Mouse (Mus musculus): ENCODE data around the gene Slc2a3. TPM values are rescaled to one million over a fixed set of nuclear protein-coding genes. Genes with fewer than 3 reads are reported as not detected.

Gene Slc2a3
- total RNA-seq (2021) = 100 to 1,000 TPM; 104 to 109 TPM
- long read RNA-seq, experiment 1, transcript Slc2a3-201 (10 exons, 3,959 nt) = major isoform, 98 of 137 reads
- long read RNA-seq, experiment 1, partial matches to known transcripts = 10 of 137 reads
- long read RNA-seq, experiment 1, other reads (novel, unspliced or antisense) = 29 of 137 reads
- long read RNA-seq, experiment 2, transcript Slc2a3-201 (10 exons, 3,959 nt) = major isoform, 138 of 182 reads
- long read RNA-seq, experiment 2, partial matches to known transcripts = 6 of 182 reads
- long read RNA-seq, experiment 2, other reads (novel, unspliced or antisense) = 38 of 182 reads

DNA sequence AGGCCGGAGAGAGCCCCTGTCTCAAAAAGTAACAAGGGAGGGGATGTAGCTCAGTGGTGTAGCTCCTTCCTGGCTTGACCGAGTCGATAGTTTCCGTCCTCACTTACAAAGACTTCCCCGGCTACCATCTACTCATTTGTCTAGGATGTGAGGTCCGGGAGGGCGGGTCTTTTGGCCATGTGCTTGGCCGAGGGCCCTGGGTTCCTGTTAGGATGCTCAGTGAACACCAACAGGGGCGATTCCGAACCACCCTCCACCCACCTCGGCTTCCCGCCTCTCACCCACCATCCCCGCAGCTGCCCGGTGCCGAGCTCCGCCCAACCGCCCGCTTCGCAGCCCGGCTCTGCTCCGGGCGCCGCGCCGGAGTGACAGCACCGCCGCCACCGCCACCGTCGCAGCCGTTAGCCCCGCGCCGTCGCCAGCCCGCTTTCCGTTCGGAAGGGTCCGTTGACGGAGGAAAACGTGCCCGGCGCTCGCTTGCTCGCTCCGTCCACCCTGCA is at the start of gene Slc2a3:
Gene Slc2a3, minus strand, starts transcription at position 340 of the 500 bp plus-strand sequence.
- DNase-seq (ENCODE audit: low spot score in 2 of 2) = peak; percentile 30 to 62
- Histone ChIP-seq H3K27ac (peak within 1 kb of the TSS; percentile 96), H3K4me3 (peak within 1 kb of the TSS; percentile 68)
- TF ChIP-seq CTCF (conservative IDR thresholded peaks at IDR 0.05) = no peak

DNA sequence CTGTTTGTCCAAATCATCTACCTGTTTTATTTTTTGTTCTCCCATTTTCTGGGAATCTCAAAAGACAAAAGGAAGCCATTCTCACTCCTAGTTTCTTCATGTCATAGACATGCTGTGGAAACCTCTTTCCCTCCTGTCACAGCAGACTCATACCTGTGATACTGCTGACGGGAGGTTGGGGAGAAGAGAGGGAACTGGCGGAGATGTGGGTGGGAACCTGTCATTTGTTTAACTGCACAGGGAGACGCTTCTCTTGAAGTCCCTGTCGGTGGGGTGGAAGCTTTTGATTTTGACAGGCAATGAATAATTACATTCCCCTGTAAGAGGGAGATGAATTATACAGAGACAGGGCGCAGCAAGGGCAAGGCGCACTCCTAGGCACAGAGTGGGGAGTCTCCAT is 42.3 kb upstream of the Slc2a3 start:
- Histone ChIP-seq H3K27ac (no peak overlapping the region), H3K4me3 (no peak overlapping the region)
- DNase-seq (ENCODE audit: low spot score in 2 of 2) = no peak
- no peak for TF ChIP-seq CTCF (conservative IDR thresholded peaks at IDR 0.05)

DNA sequence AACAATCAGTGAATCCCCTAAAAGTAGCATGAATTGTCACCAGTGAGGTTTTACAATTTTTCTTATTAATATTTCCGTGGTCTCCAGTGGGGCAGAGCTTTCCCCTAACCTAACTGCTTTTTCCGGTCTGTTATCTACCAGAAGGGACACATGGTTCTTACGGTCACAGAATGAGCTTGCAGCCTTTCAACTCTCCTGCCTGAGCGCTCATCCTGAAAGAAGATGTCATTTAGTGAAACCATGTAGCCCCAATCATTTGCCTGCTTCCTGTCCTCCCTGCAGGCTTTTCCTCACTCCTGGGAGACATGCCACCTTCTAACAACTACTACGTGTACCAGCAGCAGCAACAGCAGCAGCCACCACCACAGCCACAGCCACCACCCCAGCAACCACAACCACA is 36.1 kb upstream of the Slc2a3 start:
- Histone ChIP-seq H3K4me3 (no peak overlapping the region), H3K27ac (no peak overlapping the region)
- no peak for DNase-seq (ENCODE audit: low spot score in 2 of 2)
- TF ChIP-seq CTCF (conservative IDR thresholded peaks at IDR 0.05) = no peak

DNA sequence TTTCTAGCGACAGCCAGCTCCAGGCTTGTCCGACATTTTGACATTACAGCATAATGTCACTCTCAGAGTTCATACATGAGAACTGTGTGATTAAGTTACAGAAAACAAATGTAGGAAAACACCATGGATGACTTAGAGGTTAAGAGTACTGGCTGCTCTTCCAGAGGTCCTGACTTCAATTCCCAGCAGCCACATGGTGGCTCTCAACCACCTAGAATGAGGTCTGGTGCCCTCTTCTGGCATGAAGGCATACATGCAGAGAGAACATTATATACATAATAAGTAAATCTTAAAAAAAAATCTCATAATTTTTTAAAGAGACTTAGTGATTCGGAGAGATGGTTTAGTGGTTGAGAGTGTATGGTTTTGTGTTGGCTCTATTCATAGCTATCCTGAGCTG is 35.5 kb upstream of the Slc2a3 start:
- no peak overlapping the region for H3K27ac ChIP-seq
- no peak for DNase-seq (ENCODE audit: low spot score in 2 of 2)
- peak; percentile 41; the same call in 1 of the 2 replicates for TF ChIP-seq CTCF (conservative IDR thresholded peaks at IDR 0.05)
- no peak overlapping the region for H3K4me3 ChIP-seq

DNA sequence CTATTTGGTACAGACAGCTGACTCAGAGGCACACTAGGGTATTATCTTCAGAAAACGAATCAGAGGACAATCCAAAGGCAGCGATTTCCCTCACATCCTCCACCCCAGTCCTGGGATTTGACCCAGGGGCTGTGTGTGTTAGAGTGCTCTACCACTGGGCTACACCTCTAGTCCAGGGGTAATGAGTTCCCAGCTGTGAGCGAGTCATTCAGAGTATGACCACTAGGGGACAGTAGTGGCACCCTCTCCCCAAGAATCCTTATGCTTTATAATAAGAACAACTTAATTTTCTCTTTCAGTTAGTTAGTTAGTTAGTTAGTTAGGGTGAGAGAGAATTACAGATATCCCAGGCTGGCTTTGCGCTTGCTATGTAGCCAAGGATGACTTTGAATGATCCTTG is 32.9 kb upstream of the Slc2a3 start:
- Histone ChIP-seq H3K27ac (no peak overlapping the region), H3K4me3 (no peak overlapping the region)
- peak in 1 of 2 experiments; percentile 44 for DNase-seq (ENCODE audit: low spot score in 2 of 2)
- TF ChIP-seq CTCF (conservative IDR thresholded peaks at IDR 0.05) = peak; percentile 97

DNA sequence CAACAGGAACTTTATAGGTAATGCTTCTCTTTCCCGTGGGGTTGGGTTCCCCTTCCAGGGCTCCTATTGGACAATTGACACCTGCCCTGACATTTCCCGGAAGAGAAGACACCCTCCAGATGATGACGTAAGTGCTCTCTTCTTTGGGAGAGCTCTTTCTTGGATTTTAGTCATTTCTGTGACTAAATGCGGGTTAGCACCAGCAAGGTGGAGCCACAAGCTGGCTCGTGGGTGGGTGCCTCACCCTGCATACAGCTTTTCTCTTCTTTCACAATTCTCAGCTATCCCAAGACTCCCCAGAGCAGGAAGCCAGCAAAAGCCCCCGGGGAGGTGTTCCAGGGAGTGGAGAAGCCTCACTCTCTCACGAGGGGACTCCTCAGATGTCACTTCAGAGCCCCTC is 31.4 kb upstream of the Slc2a3 start:
- no peak for DNase-seq (ENCODE audit: low spot score in 2 of 2)
- Histone ChIP-seq H3K27ac (no peak overlapping the region), H3K4me3 (no peak overlapping the region)
- TF ChIP-seq CTCF (conservative IDR thresholded peaks at IDR 0.05) = no peak

DNA sequence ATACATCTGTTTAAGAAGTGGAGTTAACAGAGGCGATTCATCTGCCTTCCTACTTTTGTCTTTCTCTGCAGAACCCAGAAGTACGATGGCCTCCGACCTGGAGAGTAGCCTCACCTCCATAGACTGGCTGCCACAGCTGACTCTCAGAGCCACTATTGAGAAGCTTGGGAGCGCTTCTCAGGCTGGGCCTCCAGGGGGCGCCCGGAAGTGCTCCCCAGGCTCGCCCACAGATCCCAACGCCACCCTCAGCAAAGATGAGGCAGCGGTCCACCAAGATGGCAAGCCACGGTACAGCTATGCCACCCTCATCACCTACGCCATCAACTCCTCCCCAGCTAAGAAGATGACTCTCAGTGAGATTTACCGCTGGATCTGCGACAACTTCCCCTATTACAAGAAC is 26.6 kb upstream of the Slc2a3 start:
- no peak overlapping the region for H3K4me3 ChIP-seq
- peak; percentile 77 for TF ChIP-seq CTCF (conservative IDR thresholded peaks at IDR 0.05)
- DNase-seq (ENCODE audit: low spot score in 2 of 2) = peak in 1 of 2 experiments; percentile 26
- no peak overlapping the region for H3K27ac ChIP-seq

DNA sequence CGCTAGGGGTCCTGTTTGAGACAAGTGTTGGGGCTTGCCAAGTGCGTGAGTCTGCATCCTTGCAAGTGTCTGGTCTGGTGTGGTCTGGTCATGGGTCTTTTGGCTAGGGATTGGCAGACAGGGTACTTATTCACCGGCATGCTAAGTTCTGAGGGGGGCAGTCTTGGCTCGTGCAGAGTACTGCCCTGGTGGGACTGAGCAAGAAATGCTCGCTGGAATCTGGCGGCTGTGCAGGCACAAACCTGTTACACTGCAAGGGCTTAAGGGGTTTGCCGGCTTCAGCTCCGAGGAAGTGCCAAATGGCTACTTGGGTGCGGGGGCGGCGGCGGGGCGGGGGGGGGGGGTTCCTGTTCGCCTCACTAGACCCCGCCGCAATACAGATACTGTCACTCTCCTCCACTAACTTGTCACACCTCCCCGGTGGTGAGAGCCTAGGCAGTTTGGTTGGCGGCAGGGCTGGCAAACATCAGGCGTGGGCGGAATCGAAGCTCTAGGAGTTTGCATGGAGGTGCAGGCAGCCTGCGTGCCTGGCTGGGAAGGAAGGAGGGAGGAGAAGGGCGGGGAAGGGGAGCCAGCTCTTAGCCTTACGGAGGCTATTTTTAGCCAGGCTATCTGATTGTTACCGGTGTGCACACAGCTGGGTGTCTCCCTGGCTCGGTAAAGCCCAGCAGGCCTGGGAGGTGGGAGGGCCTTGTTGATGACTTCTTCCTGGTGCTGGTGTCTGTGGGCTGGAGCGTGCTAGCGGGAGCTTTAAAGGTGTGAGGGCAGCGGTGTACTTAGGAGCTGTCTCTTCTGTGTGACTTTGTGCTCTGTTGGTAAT is 24.7 kb upstream of the Slc2a3 start:
- Histone ChIP-seq H3K27ac (peak overlapping the region; percentile 82), H3K4me3 (peak overlapping the region; percentile 57)
- no peak for TF ChIP-seq CTCF (conservative IDR thresholded peaks at IDR 0.05)
- peak; percentile 76 to 78 for DNase-seq (ENCODE audit: low spot score in 2 of 2)

DNA sequence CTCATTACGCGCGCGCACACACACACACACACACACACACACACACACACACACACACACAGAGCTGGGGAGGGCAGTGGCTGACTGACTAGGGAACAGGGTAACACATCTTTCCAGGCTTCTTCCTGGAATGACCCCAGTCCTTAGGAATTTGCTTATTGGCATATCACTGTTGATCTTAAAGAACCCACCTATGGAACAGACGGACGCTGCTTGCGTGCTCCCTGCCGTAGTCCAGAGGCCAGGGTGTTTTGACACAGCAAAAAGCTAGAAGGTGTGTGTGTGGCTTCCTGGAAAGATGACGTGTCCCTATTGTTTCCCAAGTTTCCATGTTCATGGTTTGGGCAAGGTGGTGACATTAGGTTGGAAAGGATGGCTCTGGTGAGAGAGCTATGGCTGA is 23.7 kb upstream of the Slc2a3 start:
- TF ChIP-seq CTCF (conservative IDR thresholded peaks at IDR 0.05) = no peak
- H3K4me3 ChIP-seq = no peak overlapping the region
- DNase-seq (ENCODE audit: low spot score in 2 of 2) = no peak
- no peak overlapping the region for H3K27ac ChIP-seq

DNA sequence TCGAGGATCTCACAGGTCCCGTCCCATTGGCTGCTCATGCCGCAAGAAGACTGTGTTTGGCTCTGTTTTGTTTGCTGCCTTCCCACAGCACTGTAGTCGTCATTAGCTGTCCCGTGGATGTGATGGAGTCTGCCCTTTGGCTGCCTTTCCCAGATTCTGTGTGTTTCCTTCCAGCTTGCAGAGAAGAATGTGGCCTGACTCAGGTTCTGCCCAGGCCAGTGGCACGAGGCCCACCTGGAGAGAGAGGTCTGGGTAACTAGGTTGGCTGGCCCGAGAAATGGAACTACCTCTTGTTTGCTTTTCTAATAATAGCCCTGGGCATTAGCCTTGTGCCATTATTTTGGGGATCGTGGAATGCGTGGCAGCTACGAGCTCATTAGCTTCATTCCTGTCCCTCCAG is 22.6 kb upstream of the Slc2a3 start:
- no peak for TF ChIP-seq CTCF (conservative IDR thresholded peaks at IDR 0.05)
- no peak for DNase-seq (ENCODE audit: low spot score in 2 of 2)
- Histone ChIP-seq H3K27ac (peak overlapping the region; percentile 72; the same call in 1 of the 2 replicates), H3K4me3 (no peak overlapping the region; the same call in 1 of the 2 replicates)

DNA sequence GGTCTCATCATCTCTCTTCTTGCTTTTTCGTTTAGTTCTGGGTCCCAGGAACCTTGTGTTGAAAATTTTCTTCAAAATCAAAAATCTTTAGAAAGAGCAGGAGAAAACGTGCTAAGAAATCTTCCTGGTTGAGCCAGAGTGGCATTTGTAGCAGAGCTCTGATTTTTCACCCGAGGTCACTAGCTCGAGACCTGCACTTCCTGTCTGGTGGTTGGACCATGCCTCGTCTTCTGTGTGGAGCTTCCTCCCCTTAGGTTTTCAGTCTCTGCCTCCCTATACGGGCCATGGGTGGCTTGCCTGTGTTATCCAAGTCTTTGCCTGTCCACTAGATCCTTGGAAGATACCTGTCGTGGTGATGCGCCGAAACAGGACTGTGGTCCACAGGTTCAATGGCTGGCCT is 20.4 kb upstream of the Slc2a3 start:
- TF ChIP-seq CTCF (conservative IDR thresholded peaks at IDR 0.05) = no peak
- no peak for DNase-seq (ENCODE audit: low spot score in 2 of 2)
- Histone ChIP-seq H3K4me3 (peak overlapping the region; percentile 98), H3K27ac (peak overlapping the region; percentile 94; the same call in 1 of the 2 replicates)

DNA sequence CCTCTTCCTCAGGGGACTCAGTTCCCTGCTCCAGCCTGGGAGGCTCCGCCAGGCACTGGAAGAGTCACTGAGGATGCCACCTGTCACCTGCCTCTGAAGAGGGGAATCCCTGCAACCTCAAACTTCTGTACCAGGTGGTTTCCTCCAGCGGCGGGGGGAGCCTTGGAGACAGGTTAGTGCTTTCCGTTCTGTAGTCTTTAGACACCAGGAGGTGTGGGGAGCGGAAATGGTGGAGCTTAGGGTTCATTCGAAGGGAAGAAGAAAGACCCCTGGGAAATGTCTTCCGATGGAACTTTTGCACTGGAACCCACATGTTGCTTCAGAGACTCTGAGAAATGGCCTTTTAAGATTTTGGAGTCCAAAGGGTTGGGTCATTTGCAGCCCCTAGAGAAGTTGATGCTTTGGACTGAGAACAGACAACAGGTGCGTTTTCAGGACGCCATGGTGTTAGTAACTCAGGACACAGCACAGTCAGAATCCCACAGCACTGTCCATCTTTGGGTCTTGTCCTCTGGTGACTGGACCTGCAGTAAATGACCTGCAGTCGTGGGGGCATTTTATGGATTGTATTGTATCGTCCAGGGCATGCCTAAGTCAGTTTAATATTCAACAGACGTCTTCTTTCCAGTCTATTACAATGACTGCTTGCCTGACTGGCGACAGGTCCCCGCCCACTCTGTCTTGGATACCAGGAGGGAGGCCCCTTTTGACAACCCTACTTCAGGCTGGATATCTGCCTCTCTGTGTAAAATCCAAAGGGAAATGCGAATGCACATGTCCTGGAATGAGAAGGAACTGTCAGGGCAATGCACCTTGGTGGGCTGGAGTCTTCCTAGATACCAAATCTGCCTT is 19.6 kb upstream of the Slc2a3 start:
- H3K27ac ChIP-seq = peak overlapping the region; percentile 94
- peak overlapping the region; percentile 98 for H3K4me3 ChIP-seq
- DNase-seq (ENCODE audit: low spot score in 2 of 2) = no peak
- no peak for TF ChIP-seq CTCF (conservative IDR thresholded peaks at IDR 0.05)
